Mouse (Mus musculus): ENCODE measurements around the gene Bcam. TPM values are rescaled to one million over a fixed set of nuclear protein-coding genes. Genes with fewer than 3 reads are reported as not detected.
A peak's percentile ranks its signal among the peaks of the same experiment; 100 is the strongest.
"Not testable (repeated sequence)": the region's sequence is repeated elsewhere in the genome, so short reads cannot be mapped to it uniquely, and the experiment has no call there.

Gene Bcam
- total RNA-seq (2021): 10 to 100 TPM; 18.6 to 19.1 TPM
- long read RNA-seq, experiment 1, transcript Bcam-201 (15 exons, 2,429 nt): major isoform, 16 of 21 reads
- long read RNA-seq, experiment 1, partial matches to known transcripts: 3 of 21 reads
- long read RNA-seq, experiment 1, other reads (novel, unspliced or antisense): 2 of 21 reads
- long read RNA-seq, experiment 2, transcript Bcam-201 (15 exons, 2,429 nt): major isoform, 17 of 22 reads
- long read RNA-seq, experiment 2, partial matches to known transcripts: 1 of 22 reads
- long read RNA-seq, experiment 2, other reads (novel, unspliced or antisense): 2 of 22 reads

GRCm38 (mm10) chr7:19770984-19771391, at the start of gene Bcam:
Bcam (minus strand) TSS chr7:19771016.
- no peak for DNase-seq (ENCODE audit: low spot score in 2 of 2)

- DNase-seq (ENCODE audit: low spot score in 2 of 2): no peak
These were observed 48.1 kb upstream of the Bcam start for GRCm38 (mm10) chr7:19818875-19819274.

- DNase-seq (ENCODE audit: low spot score in 2 of 2): no peak
These were observed 47.6 kb upstream of the Bcam start for GRCm38 (mm10) chr7:19818440-19818839.

GRCm38 (mm10) chr7:19817382-19818105, 46.7 kb upstream of the Bcam start:
- DNase-seq (ENCODE audit: low spot score in 2 of 2): peak in 1 of 2 experiments; percentile 36

- peak; percentile 44 to 45 for DNase-seq (ENCODE audit: low spot score in 2 of 2)
These were observed 45.5 kb upstream of the Bcam start for GRCm38 (mm10) chr7:19816224-19816771.

- DNase-seq (ENCODE audit: low spot score in 2 of 2): no peak
These were observed 44.7 kb upstream of the Bcam start for GRCm38 (mm10) chr7:19815296-19816223.

GRCm38 (mm10) chr7:19813579-19814122, 42.8 kb upstream of the Bcam start:
- no peak for DNase-seq (ENCODE audit: low spot score in 2 of 2)

- no peak for DNase-seq (ENCODE audit: low spot score in 2 of 2)
These were observed 42.3 kb upstream of the Bcam start for GRCm38 (mm10) chr7:19813161-19813560.

GRCm38 (mm10) chr7:19811114-19811513, 40.3 kb upstream of the Bcam start:
- peak; percentile 20 to 30 for DNase-seq (ENCODE audit: low spot score in 2 of 2)

- DNase-seq (ENCODE audit: low spot score in 2 of 2): peak in 1 of 2 experiments; percentile 24
These were observed 38.6 kb upstream of the Bcam start for GRCm38 (mm10) chr7:19809369-19809768.

- DNase-seq (ENCODE audit: low spot score in 2 of 2): no peak
These were observed 35.6 kb upstream of the Bcam start for GRCm38 (mm10) chr7:19806356-19806969.

- DNase-seq (ENCODE audit: low spot score in 2 of 2): peak; percentile 70 to 83
These were observed 32.2 kb upstream of the Bcam start for GRCm38 (mm10) chr7:19802995-19803394.

- DNase-seq (ENCODE audit: low spot score in 2 of 2): peak; percentile 21 to 44
These were observed 29.9 kb upstream of the Bcam start for GRCm38 (mm10) chr7:19800764-19801163.

GRCm38 (mm10) chr7:19796697-19797588, 26.1 kb upstream of the Bcam start, which contains the start of gene Cblc:
Cblc (minus strand) TSS chr7:19796809.
- peak; percentile 46 to 74 for DNase-seq (ENCODE audit: low spot score in 2 of 2)

- DNase-seq (ENCODE audit: low spot score in 2 of 2): no peak
These were observed 25.4 kb upstream of the Bcam start for GRCm38 (mm10) chr7:19796254-19796653.

GRCm38 (mm10) chr7:19795236-19795635, 24.4 kb upstream of the Bcam start:
- no peak for DNase-seq (ENCODE audit: low spot score in 2 of 2)

GRCm38 (mm10) chr7:19792701-19793630, 22.1 kb upstream of the Bcam start:
- DNase-seq (ENCODE audit: low spot score in 2 of 2): no peak

GRCm38 (mm10) chr7:19791504-19791903, 20.7 kb upstream of the Bcam start:
- DNase-seq (ENCODE audit: low spot score in 2 of 2): not testable (repeated sequence)
